Mouse (Mus musculus) erythroblast, embryonic 14.5 days (primary cell): ENCODE results near the gene Gm49416.

Source experiments
- GATA1 ChIP-seq: IDR thresholded peaks from 2 replicates; pipeline ENCODE4 v1.6.1; 2012; ENCODE audit warnings: low read length, inconsistent platforms, mixed read lengths
- TAL1 ChIP-seq: IDR thresholded peaks from 3 replicates; pipeline ENCODE4 v1.6.1; 2012; ENCODE audit warnings: low read length, inconsistent platforms, mixed read lengths

GRCm38 (mm10) chr19:8851639-8852038, 37.1 kb upstream of the Gm49416 start:
- TF ChIP-seq TAL1 (no peak), GATA1 (no peak)
